18 mouse cellular contexts compared by ENCODE assay signal in genomic region chrX:9350327-9350726, GRCm38 (mm10). TPM values are rescaled to one million over a fixed set of nuclear protein-coding genes. Genes with fewer than 3 reads are reported as not detected.
ATAC-seq and TF ChIP-seq lines count a peak whose summit lies in the region.
"Not testable (repeated sequence)": the region's sequence is repeated elsewhere in the genome, so short reads cannot be mapped to it uniquely, and the experiment has no call there.
"Had no signal": no experiment of that assay in that cellular context is flagged by ENCODE, and none has a peak within 500 bp of the region (broad histone marks: within the 10 kb centered on the region; RNA-seq: fewer than 3 reads in every experiment).

H2al1k (plus strand) TSS chrX:9350627.

- not testable (repeated sequence) for H3K4me1 ChIP-seq in testis, adult 2 months (ENCODE audit: control insufficient read depth, insufficient read depth, low read length)

- ATAC-seq in erythroid progenitor cell, adult 5-6 weeks (replicated peaks; ENCODE audit: low FRiP score, poor library complexity, severe bottlenecking): not testable (repeated sequence)

- not testable (repeated sequence) for TF ChIP-seq POLR2A in testis, adult 2 months (IDR thresholded peaks at IDR 0.05; ENCODE audit: control insufficient read depth, low read depth, low read length)

- not testable (repeated sequence) for H3K4me3 ChIP-seq in testis, adult 2 months (ENCODE audit: control insufficient read depth, low read depth, low read length)

- H3K27me3 ChIP-seq in testis, adult 2 months (ENCODE audit: control insufficient read depth, insufficient read depth, low read length): not testable (repeated sequence)

- not testable (repeated sequence) for TF ChIP-seq CTCF in testis, adult 2 months (IDR thresholded peaks at IDR 0.05; ENCODE audit: control insufficient read depth, insufficient read depth, insufficient replicate concordance, low read depth, low read length)

- H3K27ac ChIP-seq in testis, adult 2 months (ENCODE audit: control insufficient read depth, insufficient read depth, low read depth, low read length): not testable (repeated sequence)

- H3K36me3 ChIP-seq in testis, adult 2 months (ENCODE audit: control insufficient read depth, insufficient read depth, low read length): not testable (repeated sequence)

RNA-seq across cellular contexts. Expression of gene H2al1k, which starts in this region (rescaled TPM):
- total RNA-seq in erythroid progenitor cell, adult 5-6 weeks (2015; ENCODE audit: low replicate concordance): 16.9 and 26.4 TPM in 2 replicates
- total RNA-seq in erythroid progenitor cell, adult 5-6 weeks (2017; ENCODE audit: low replicate concordance): 14.5 TPM in 1 of 2 replicates, not detected in the other
- 58.4 and 134 TPM in 2 replicates for polyA plus RNA-seq in testis, adult 2 months (2012; rRNA removed)
- total RNA-seq: adrenal gland, adult 18-20 months; adrenal gland, adult 2 months; adrenal gland, adult 8-10 months; adrenal gland, postnatal 10 days; adrenal gland, postnatal 14 days; adrenal gland, postnatal 25 days; adrenal gland, postnatal 36 days; adrenal gland, postnatal 4 days; CH12.LX; ES-E14; MEL had no signal
- polyA plus RNA-seq: activated CD4-positive, CD25-positive, alpha-beta regulatory T cell, adult 4 months; adrenal gland, adult 2 months; brain, embryonic 14.5 days; C2C12; CD4-positive, CD25-positive, alpha-beta regulatory T cell, adult 4 months; cerebellum, adult 2 months had no signal
